Mouse (Mus musculus): ENCODE measurements around the gene Mid2. TPM values are rescaled to one million over a fixed set of nuclear protein-coding genes. Genes with fewer than 3 reads are reported as not detected.
"Not testable (repeated sequence)": the region's sequence is repeated elsewhere in the genome, so short reads cannot be mapped to it uniquely, and the experiment has no call there.

The Mid2 gene
- polyA plus RNA-seq (2015; fragmentation: Nextera tagmentation; extraction: Ambion mirVana) = 8.0 TPM in 2 replicates

DNA sequence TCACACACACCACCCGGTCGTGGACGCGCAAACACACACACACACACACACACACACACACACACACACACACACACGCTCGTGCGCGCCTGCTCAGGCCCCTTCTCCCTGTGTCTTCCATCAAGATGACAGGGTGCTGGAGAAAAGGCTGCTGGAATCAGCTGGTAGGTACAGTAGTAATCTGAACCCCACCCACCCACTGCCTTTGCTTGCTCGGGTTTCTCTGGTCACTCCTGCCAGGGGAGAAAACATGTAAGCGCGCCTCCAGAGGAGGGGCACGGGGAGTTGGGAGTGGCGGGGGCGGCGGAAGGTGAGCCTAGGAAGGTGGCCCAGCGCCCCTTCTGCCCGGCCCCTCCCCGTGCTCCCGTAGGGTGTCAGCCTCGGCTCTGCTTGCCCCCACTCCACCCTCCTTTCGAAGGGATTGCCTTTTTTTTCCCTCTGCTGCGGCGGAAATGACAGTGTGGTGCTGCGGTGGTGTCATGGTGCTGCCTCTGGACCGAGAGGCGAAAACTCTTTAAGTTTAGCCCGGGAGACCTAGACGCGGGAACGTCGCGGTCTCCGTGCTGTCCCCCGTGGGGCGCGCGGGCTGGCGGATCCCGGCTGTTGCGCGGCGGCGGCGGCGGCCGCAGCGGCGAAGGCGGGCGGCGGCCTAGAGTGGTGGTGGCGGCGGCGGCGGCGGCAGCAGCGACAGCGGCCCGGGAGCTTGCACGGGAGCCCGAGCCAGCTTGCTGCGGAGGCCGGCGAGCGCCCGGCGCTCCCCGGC is at the start of gene Mid2:
Mid2 (plus strand) TSS at position 121 of the 763 bp plus-strand sequence.
- ATAC-seq (ENCODE audit: low FRiP score, low read depth) = peak; percentile 80
- 25% methylated on average over 43 of the region's 68 CpGs for WGBS
- no peaks in the 10 kb centered on the region for H3K4me1 ChIP-seq (replicated peaks)

DNA sequence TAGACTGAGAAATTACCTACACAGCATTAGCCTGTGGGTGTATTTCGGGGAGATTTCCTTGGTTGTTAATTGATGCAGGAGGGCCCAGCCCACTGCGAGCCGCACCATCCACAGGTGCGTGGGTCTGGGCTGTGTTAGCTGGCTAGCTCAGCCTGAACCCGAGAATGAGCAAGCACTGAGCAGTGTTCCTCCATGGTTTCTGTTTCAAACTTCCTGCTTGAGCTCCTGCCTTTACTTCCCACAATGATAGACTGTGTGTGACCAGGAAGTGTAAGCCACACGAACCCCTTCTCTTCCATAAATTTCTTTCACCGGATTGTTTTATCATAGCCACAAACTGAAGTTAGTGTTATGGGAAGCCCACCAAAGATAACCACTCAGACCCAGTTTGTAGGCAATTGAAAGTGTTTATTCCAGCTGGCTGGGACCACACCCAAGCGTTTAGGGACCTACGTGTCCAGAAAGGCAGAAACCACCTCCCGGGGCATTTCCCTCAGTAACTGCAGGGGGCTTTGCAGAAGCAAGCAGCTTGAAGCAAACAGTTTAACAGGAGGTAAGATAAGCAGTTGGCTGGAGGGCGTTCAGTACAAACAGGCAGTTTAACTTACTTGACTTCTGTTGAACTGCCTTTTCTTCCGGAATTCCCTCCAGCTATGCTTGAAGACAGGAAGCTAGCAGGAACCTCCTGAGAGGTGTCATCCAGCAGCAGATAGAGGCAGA is 39.4 kb upstream of the Mid2 start:
- whole genome bisulfite sequencing = 66% methylated on average over 12 of the region's 12 CpGs
- no peak for ATAC-seq (ENCODE audit: low FRiP score, low read depth)
- H3K4me3 ChIP-seq = no peak overlapping the region

More for the DNA sequence above, at the start of gene Mid2:
- Histone ChIP-seq H3K36me3 (no peaks in the 10 kb centered on the region), H3K4me3 (peak within 1 kb of the TSS; percentile 59), H3K27me3 (0 out of 2 replicates have a peak, but pooled peaks cover 13% of the 10 kb centered on the region), H3K4me2 (peak within 1 kb of the TSS; percentile 59), H3K27ac (replicated peaks) (peak within 1 kb of the TSS; percentile 82), H3K9me3 (no peaks in the 10 kb centered on the region), H3K9ac (peak within 1 kb of the TSS; percentile 68)

DNA sequence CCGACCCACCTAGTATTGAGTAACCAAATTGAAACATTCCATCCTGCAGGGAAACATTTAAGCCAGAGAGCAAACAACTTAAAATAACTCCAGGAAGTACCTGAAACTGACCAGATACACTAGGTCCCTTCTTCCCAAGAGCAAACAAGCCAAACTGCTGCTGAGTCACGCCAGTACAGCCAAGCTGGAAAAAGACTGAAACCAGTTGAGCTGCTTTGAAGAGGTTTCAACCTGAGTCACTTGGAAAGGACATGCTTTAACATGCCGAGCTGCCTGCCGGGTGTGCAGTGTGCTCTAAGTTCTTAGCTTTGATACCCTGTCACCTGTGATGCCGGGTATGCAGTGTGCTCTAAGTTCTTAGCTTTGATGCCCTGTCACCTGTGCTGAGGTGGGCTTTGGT is 26.4 kb upstream of the Mid2 start:
- ATAC-seq (ENCODE audit: low FRiP score, low read depth) = no peak
- H3K9me3 ChIP-seq = no peaks in the 10 kb centered on the region
- no peak overlapping the region for H3K27ac ChIP-seq (replicated peaks)
- 85% methylated on average over 5 of the region's 5 CpGs for WGBS
- no peak overlapping the region for H3K4me3 ChIP-seq
- H3K9ac ChIP-seq = no peak overlapping the region
- H3K4me1 ChIP-seq (replicated peaks) = no peaks in the 10 kb centered on the region
- no peaks in the 10 kb centered on the region for H3K36me3 ChIP-seq
- no peak overlapping the region for H3K4me2 ChIP-seq
- peaks cover 8% of the 10 kb centered on the region; the same call in 1 of the 2 replicates for H3K27me3 ChIP-seq

More for the DNA sequence above, 39.4 kb upstream of the Mid2 start:
- Histone ChIP-seq H3K4me1 (replicated peaks) (no peaks in the 10 kb centered on the region), H3K27me3 (0 out of 2 replicates have a peak, but pooled peaks cover 11% of the 10 kb centered on the region), H3K9me3 (no peaks in the 10 kb centered on the region), H3K27ac (replicated peaks) (no peak overlapping the region), H3K36me3 (no peaks in the 10 kb centered on the region), H3K9ac (no peak overlapping the region), H3K4me2 (no peak overlapping the region)

DNA sequence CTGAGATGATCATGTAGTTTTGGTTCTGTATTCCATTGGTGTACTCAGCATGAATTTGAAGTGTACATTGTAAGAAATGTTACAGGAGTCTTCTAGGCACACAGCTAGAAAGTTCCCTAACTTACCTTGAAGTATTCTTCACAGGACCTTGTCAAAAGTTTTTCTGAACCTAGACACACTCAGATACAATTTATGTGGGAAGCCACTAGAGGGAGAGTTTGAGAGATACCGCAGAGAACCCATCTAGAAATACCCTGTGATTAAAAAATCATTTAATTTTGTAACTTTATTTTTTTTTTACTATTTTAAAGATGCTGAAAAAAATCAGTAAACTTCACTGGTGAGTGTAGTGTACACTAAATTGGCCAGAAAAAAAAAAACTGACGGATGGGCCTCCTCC is 24.8 kb upstream of the Mid2 start:
- Histone ChIP-seq H3K4me3 (no peak overlapping the region), H3K9me3 (no peaks in the 10 kb centered on the region), H3K4me2 (no peak overlapping the region), H3K9ac (no peak overlapping the region), H3K4me1 (replicated peaks) (no peaks in the 10 kb centered on the region), H3K27me3 (peaks cover 8% of the 10 kb centered on the region; the same call in 1 of the 2 replicates), H3K36me3 (no peaks in the 10 kb centered on the region), H3K27ac (replicated peaks) (no peak overlapping the region)
- no peak for ATAC-seq (ENCODE audit: low FRiP score, low read depth)
- WGBS = 63% methylated on average over 2 of the region's 2 CpGs

DNA sequence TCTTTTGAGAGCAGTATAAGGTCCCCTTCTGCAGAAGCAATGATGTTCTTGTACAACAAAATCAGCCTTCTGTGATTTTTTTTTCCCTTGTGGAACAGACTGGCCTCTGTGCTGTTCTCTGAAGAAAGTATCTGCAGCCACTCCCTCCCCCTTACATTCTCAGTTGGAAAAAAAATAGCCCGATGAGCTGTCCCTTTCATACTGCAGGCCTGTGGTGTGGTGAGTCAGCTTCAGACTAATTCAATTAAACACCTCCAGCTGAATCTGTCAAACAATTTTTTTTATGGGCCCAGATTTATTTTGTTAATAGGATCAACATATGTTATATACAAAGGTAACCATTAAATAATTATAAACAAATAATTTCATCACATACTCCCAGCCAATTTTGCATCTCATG is 3.7 kb upstream of the Mid2 start:
- WGBS = 39% methylated on average over 1 of the region's 1 CpGs
- H3K4me2 ChIP-seq = no peak overlapping the region
- ATAC-seq (ENCODE audit: low FRiP score, low read depth) = no peak
- H3K9ac ChIP-seq = no peak overlapping the region
- no peak overlapping the region for H3K4me3 ChIP-seq
- no peak overlapping the region for H3K27ac ChIP-seq (replicated peaks)
- H3K36me3 ChIP-seq = no peaks in the 10 kb centered on the region
- H3K4me1 ChIP-seq (replicated peaks) = no peaks in the 10 kb centered on the region
- no peaks in the 10 kb centered on the region for H3K9me3 ChIP-seq
- H3K27me3 ChIP-seq = 0 out of 2 replicates have a peak, but pooled peaks cover 6% of the 10 kb centered on the region

DNA sequence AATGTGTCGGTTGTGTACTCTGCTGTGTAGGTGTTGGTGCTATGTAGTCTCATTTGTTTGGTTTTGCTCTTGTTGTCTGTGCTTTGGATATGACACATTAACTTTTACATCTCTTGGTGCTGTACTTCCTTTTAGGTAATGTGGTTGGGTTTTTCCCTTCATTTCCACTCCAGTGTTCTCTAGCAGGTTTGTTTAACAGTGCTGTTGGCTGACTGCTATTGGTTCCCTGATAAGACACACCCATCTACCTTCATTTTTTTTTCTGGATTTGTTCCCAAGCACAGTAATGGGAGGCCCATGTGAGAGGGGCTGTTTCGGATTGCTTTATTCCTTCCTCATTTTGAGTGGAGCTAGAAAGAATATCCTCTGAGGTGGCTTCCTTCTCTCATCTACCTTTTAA is 883 bp upstream of the Mid2 start:
- no peak overlapping the region for H3K27ac ChIP-seq (replicated peaks)
- H3K9ac ChIP-seq = no peak overlapping the region
- H3K36me3 ChIP-seq = no peaks in the 10 kb centered on the region
- no peak overlapping the region for H3K4me2 ChIP-seq
- H3K27me3 ChIP-seq = 0 out of 2 replicates have a peak, but pooled peaks cover 13% of the 10 kb centered on the region
- no peaks in the 10 kb centered on the region for H3K9me3 ChIP-seq
- no peak overlapping the region for H3K4me3 ChIP-seq
- no peaks in the 10 kb centered on the region for H3K4me1 ChIP-seq (replicated peaks)
- WGBS = 88% methylated on average over 2 of the region's 2 CpGs
- no peak for ATAC-seq (ENCODE audit: low FRiP score, low read depth)

DNA sequence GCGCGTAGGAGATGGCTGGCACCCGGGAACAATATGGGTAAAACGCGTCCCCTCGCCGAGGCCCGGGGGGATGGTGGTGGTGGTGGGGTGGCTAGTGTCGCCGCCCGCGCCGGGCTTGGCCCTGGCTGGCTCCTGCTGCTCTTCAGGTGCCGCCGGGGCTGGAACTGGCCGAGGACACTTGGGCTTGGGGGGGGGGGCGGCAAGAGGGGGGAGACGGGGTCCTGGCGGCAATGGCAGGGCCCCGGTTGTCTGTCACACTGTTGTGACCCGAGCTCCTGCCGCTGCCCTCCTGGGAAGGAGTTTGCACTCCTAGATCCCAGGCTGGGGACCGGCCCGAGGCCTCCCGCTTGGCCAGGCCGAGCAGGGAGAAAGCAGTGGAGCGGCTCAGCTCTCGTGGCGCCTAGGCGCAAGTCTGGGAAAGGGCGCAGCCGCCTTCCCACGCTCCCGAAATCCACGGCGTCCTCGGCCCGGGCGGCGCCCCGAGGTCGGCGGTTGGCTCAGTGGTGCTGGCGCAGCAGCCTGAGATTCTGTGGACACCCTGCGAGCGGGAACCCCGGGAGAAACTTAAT is 927 bp downstream of the Mid2 start:
- no peaks in the 10 kb centered on the region for H3K4me1 ChIP-seq (replicated peaks)
- peak overlapping the region; percentile 59 for H3K4me2 ChIP-seq
- H3K9ac ChIP-seq = peak overlapping the region; percentile 68
- peak overlapping the region; percentile 82 for H3K27ac ChIP-seq (replicated peaks)
- H3K27me3 ChIP-seq = 0 out of 2 replicates have a peak, but pooled peaks cover 13% of the 10 kb centered on the region
- ATAC-seq (ENCODE audit: low FRiP score, low read depth) = peak; percentile 77
- H3K36me3 ChIP-seq = no peaks in the 10 kb centered on the region
- 26% methylated on average over 35 of the region's 47 CpGs for WGBS
- peak overlapping the region; percentile 59 for H3K4me3 ChIP-seq
- no peaks in the 10 kb centered on the region for H3K9me3 ChIP-seq

DNA sequence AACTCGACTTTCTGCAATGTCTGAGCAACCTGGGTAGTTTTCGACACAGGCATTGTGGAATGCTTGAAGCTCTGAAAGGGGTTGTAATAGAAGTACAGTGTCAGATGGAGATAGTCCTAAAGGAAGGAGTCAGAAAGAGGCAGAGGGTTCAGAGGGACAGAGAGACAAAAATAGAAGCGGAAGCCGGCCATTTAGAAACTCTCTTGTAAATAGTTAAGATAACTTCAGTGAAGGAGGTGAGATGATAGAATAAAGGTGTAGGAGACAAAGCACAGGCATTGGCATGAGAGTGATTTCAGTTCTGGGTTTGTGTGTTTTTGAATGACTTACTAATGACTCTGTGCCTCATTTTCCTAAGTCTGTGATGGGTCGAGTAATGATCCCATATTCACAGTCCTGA is 11.0 kb downstream of the Mid2 start:
- H3K4me3 ChIP-seq = no peak overlapping the region
- no peaks in the 10 kb centered on the region for H3K9me3 ChIP-seq
- no peak overlapping the region for H3K27ac ChIP-seq (replicated peaks)
- 87% methylated on average over 5 of the region's 5 CpGs for WGBS
- no peak overlapping the region for H3K4me2 ChIP-seq
- H3K9ac ChIP-seq = no peak overlapping the region
- ATAC-seq (ENCODE audit: low FRiP score, low read depth) = no peak
- H3K27me3 ChIP-seq = 0 out of 2 replicates have a peak, but pooled peaks cover 14% of the 10 kb centered on the region
- H3K36me3 ChIP-seq = no peaks in the 10 kb centered on the region; the same call in 1 of the 2 replicates
- no peaks in the 10 kb centered on the region for H3K4me1 ChIP-seq (replicated peaks)

DNA sequence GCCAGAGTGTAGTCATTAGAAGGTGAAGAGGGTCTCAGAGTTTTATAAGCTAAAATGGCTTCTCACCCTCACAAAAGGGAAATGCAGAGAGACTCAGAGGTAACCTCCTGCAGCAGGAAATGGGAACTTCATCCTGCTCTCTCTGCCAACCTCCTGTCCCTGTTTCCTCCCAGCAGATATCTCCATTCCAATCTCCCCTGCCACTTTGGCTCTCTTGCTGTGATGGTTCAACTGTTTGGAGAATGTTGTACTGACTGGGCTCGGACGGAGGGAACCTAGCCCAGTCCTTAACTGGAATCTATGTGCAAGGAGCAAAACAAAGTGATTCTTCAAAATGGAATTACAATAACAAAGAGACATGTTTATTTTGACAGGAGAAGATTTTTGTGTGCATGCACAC is 23.9 kb downstream of the Mid2 start:
- Histone ChIP-seq H3K4me2 (no peak overlapping the region), H3K9ac (no peak overlapping the region), H3K9me3 (no peaks in the 10 kb centered on the region), H3K36me3 (no peaks in the 10 kb centered on the region), H3K4me1 (replicated peaks) (no peaks in the 10 kb centered on the region), H3K27ac (replicated peaks) (no peak overlapping the region), H3K27me3 (peaks cover 6% of the 10 kb centered on the region; the same call in 1 of the 2 replicates), H3K4me3 (no peak overlapping the region)
- WGBS = 79% methylated on average over 2 of the region's 2 CpGs
- ATAC-seq (ENCODE audit: low FRiP score, low read depth) = no peak

DNA sequence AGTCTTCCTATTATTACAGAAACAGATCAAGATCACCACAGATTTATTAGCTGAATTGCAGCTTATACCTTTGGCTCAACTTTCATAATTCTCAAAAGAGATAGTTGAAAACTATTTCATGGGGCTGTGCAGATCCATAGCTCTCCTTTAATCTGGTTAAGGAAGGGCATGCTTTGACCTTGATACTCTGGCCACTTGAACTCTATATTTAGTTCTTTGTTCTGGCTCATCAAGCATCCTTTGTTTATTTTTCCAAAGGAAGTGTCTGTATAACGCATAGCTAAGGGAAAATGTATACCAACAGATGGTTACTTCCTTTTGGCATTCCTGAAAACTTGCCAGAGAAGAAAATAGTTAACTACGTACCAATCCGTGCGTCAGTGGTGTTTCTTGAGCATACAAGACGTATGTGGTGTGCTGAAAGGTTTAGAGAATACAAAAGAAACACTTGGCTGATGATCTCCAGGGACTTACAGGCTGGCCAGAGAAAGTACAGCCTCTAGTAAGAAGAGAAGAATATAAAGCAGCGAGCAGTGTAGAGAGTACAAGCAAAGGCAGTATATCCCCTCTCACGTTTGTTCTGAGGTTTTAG is 33.6 kb downstream of the Mid2 start:
- H3K4me2 ChIP-seq; H3K4me3 ChIP-seq; ATAC-seq (ENCODE audit: low FRiP score, low read depth); H3K9ac ChIP-seq; H3K9me3 ChIP-seq; H3K4me1 ChIP-seq (replicated peaks); H3K36me3 ChIP-seq; H3K27ac ChIP-seq (replicated peaks); H3K27me3 ChIP-seq: not testable (repeated sequence)
- 50% methylated on average over 6 of the region's 7 CpGs for WGBS

DNA sequence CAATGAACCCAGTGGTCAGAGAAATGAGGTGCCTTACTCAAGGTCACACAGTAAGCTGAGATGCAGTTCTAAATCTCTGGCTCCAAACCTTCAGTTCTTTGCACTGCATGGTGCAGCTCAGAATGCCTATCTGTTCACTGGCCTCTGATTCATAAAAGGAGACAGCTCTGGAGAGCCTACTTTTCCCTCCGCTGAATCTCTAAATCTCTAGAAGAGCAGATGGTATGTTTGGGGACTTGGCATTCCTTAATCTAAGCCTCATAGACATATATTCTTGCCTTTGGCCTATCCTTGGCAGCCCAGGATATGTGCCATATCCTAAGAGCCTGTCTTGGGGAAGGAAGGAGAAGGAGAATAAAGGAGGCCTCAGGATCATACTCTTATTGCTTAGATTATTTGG is 38.8 kb downstream of the Mid2 start:
- H3K9ac ChIP-seq = no peak overlapping the region
- H3K4me1 ChIP-seq (replicated peaks) = no peaks in the 10 kb centered on the region
- H3K9me3 ChIP-seq = no peaks in the 10 kb centered on the region
- 0 out of 2 replicates have a peak, but pooled peaks cover 5% of the 10 kb centered on the region for H3K27me3 ChIP-seq
- 86% methylated on average over 1 of the region's 1 CpGs for WGBS
- H3K36me3 ChIP-seq = no peaks in the 10 kb centered on the region
- ATAC-seq (ENCODE audit: low FRiP score, low read depth) = no peak
- no peak overlapping the region for H3K4me2 ChIP-seq
- H3K4me3 ChIP-seq = no peak overlapping the region
- H3K27ac ChIP-seq (replicated peaks) = no peak overlapping the region

Measured in hindbrain, embryonic 15.5 days (tissue).